Mouse (Mus musculus): ENCODE measurements around the gene Pus7l.
"Not testable (repeated sequence)": the region's sequence is repeated elsewhere in the genome, so short reads cannot be mapped to it uniquely, and the experiment has no call there.

Gene Pus7l

DNA sequence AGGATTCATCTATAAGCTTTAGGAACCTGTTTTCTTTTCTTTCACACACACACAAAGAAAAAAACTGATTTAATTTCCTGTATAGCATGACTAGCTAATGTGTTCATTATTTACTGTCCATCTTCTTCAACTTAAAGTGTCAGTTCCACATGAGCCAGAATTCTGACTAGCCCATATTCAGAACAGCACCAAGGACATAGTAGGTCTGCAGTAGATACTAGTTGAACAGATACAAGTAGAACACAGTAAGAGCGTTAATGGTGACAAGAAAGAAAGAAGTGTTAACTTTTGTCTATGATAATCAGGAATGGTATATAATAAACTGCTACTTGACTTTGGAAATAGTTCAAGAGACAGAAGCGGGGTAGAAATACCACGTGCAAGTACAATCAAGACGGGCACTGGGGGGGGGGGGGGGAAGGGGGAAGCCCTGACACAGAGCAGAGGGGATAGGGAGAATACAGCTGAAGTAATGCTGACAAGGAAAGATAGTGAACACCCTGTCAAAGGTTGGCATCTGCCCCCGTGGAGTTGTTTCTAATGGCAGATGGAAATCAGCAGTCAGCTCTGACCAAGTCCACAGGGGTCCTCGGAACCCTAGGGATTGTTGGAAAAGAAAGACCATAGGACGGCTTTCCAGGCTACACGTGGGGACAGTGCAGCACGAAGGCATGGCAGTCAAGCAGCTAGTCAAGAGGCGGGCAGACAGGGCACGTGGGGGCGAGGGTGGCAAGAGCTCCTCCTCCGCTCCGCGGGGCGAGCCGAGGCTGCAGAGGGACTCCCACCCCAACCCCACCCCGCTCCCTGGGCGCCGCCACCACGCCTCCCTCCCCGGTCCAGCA is 559 bp downstream of the Pus7l start:
- no peak for DNase-seq

DNA sequence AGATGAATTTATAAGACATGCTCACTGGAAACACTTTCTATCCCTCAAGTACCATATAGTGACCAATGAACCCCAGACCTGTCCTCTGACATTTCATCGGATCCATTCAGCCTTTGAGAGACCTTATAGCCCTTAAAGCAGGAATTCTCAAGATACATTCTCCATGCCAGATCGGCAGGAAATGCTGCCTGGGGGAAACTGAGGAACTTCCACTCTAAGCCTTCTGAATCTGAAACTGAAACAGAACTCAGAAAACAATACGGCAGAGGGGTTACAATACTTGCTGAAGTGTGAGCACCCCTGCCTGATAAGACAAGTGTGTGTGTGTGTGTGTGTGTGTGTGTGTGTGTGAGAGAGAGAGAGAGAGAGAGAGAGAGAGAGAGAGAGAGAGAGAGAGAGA is 4.1 kb downstream of the Pus7l start:
- DNase-seq: no peak

DNA sequence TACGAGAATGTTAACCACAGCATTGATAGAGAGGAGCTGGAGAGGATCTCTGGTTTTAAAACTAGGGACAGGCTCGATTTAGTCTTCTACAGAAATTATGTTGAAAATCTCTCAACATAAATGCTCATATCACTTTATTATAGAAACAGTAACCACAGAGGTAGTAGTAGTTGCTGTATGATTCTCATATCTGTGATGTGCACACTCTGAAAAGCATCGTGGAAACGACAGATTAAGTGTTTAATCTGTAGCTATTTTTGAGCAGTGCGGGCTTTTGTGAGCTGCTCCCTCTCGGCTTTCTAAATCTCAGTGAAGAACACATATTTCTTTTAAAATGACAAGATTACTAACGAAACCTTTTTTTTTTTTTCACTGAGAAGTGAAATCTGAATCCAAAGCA is 7.8 kb downstream of the Pus7l start:
- DNase-seq: no peak

DNA sequence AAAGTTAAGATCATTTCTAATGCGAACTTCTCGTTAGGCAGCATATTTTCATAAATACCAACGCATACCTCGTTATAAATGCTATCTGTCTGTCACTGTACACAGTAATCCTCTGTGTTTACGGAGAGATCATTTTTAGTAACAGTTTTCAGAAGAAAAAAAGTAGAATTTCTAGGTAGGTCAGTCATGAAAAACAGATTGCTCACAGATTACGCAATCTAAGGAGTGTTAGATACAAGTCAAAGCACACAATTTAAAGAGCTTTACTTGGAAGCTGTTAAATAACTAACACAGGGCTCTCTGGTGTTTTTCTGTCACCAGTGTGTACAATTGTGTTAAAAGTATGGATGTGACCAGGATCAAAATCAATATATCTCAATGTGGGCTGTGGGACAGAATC is 10.4 kb downstream of the Pus7l start:
- DNase-seq: no peak

DNA sequence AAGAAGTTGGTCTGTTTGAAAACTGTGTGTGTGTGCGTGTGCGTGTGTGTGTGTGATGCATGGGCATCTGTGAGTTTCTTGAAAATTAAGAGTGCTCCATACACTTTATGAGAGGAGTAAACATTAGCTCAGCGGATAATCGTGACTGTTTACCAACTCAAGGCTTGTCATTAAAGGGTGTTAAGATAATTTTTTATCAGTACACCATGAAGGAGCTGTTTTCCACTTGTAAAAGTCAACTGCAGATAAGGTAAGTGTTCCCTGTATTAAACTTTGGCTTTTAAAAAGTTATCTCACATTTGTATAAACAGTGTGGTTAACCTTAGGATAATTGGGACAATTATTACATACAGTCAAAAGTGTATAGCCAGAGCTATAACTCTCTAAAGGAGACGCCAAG is 11.0 kb downstream of the Pus7l start:
- no peak for DNase-seq

DNA sequence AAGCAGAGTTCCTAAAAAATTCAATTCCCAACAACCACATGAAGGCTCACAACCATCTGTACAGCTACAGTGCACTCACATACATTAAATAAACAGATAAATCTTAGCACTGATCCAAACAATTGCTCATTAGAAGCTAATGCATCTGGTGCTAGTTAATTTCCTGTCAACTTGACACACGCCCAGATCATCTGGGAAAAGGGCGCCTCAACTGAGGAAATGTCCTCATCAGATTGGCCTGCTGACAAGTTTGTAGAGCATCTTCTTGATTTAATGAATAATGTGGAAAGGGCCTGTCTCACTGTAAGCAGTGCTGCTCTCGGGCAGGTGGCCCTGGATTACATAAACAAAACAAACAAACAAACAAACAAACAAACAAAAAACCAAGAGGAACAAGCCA is 12.8 kb downstream of the Pus7l start:
- no peak for DNase-seq

DNA sequence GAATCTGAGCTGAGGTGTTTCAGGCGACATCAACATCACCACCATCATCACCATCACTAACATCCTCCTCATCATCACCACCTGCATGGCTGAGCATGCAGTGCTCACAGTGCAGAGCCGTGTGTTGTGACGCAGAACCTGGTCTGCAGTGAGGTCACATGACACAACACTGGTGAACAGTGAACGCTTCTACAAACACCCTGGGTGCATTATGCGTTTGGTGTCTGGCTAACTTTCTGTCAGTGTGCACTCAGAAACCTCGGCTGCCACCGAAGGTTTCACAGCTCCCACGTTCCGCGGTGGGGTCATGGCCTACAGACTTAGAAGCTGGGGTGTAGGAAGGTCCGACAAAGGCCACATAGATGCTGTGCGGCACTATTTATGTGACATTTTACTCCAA is 18.4 kb downstream of the Pus7l start:
- DNase-seq: no peak

DNA sequence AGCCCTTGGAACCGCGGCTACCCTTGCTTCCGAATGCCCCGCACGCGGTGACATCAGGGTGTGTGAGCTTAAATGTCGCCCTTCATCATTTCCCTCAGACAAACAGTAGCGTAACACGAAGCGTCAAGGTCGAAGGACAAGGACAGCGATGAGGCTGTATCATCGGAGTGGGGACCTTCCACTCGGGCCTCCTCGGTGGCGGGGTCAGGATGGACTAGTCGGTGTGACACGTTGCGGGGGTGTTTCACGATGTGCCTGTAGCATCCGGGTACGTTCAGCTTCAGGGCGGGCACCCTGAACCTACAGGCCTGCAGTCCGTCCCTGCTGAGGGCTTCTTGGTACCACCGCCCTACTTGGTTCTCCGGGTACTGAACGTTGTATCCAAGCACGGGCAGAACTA is 20.1 kb downstream of the Pus7l start:
- DNase-seq: no peak

DNA sequence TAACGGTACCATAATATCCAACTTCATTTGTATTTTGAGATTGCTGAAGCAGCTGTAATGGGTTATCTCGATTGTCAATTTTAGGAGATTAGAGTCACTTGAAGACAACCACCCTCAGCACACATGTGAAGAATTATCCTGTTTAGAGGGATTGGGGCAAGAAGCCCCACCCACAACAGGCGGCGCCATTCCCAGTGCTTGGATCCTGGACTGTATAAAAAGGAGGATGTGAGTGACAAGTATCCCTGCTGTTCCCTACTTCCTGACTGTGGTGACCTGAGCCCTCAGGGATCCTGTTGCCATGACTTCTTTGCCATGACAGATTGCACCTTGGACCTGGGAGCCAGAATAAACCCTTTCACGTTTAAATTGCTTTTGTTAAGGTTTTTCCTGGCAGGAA is 22.4 kb downstream of the Pus7l start:
- no peak for DNase-seq

DNA sequence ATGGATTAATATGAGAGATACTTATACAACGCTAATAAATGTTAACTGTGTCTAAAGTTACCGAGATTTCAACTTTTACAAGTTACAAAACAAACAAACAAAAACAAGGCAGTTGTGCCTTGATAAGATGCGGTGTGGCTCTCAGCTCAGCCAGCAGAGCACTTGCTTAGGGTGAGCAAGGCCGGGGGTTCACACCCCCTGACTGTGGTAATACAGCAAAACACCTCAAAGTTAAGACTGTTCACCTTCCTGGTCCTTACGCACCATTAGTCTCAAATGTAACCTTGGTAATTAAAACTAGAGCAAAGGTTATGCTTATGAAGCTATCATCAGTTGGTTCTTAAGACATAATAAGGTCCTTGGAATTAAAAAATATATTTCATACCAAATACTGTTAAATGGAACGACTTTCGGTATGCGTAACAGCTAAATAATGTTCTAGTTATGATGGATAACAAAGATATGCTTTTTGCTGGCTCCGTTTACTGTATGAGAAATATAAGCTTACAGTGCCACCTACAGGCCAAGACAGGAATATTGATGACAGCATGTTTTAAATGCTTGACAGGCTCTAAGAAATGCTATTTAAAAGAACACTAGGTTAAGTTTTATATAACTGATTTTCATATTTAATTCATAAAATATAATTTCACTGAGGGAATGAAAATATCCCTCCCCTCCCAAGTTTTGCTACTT is 23.0 kb downstream of the Pus7l start:
- DNase-seq: no peak

DNA sequence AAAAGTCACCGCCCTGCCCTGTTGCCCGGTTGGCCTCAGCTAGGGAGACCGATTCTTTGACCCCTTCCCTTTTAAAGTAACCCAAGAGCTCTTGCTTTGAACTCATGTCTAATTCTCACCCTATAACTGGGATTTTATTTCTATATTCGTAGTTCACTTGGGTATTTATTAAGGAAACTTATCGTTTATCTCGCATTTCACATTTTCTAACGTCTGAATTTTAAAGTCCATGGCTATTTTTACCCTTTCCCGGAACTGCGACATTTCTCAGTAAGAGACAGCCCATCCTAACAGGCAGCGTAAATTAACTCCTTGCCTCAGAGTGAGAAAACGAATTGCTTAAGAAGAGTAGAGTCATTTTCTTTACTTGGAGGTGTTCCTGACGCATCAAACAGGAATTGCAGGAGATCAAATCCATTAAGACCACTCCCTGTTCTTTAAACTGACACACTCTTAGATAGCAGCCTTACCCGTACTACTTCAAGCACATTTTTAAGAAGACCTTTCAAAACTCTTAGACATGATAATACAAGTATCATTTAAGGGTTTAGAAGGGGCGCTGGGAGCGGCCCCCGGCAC is 25.3 kb downstream of the Pus7l start:
- no peak for DNase-seq

DNA sequence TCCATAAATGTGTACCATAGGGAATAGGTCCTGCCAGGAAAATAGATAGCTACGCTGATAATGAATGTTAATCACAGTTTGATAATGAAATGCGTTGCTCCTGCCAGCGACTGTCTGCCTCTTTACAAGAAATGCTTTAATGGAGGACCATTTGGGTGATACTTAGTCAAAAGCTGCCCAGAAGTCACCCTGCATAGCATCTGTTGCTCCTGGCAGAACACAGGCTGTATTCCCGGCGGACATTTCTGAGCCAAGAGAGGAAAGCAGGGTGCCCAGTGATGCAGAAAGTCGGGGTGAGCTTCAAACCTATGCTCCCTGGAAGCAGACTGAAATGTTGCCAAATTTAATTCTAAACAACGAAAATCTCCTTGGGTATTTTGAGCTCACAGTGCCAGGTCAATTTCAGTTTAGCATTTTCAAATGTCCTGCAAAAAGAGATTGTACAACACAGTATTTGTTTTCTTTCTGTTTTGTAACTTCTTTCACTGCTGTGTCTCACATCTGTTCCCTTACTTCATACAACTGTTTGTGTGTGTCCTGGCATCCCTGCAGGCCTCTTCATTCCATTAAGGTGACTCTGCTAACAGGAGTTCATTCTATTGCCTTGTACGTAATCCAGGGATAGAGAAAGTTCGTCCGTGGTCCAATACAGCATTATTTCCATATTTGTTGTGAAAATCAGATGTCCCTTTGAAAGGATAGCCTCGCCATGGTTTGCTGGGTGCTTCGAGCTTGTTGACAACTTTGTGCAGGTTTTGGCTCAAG is 39.7 kb downstream of the Pus7l start:
- DNase-seq: no peak

DNA sequence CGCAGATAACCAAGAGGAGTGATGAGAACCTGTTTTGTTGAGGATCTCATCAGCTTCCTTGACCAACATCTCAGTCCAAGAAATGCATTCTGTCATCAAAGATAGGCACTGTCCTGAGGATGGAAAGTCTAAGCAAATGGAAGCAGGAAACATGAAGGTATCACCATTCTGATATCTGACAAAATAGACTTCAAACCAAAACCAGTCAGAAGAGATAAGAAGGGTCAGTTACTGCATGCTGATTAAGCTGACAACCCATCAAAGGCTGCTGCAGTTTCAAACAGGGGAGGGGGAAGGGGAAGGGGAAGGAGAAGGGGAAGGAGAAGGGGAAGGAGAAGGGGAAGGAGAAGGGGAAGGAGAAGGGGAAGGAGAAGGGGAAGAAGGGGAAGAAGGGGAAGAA is 44.1 kb downstream of the Pus7l start:
- DNase-seq: no peak

DNA sequence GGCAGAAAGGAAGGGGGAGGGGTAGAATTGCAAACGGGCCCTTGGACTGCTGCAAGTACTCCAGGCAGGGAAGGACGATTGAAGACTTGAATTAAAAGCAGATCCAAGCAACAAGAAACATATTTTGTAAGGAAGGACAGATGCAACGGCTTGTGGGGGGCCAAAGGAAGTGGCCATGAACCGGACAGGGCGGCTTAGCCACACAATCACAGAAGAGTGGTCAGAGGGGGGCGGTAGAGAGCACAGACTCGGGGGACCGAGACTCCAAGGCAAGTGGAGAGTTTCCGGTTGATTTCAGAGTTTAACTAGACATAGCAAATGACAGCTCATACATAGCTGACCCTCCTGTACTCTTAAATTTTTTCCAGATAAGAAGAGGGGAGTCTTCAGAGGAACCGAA is 47.4 kb downstream of the Pus7l start:
- no peak for DNase-seq

DNA sequence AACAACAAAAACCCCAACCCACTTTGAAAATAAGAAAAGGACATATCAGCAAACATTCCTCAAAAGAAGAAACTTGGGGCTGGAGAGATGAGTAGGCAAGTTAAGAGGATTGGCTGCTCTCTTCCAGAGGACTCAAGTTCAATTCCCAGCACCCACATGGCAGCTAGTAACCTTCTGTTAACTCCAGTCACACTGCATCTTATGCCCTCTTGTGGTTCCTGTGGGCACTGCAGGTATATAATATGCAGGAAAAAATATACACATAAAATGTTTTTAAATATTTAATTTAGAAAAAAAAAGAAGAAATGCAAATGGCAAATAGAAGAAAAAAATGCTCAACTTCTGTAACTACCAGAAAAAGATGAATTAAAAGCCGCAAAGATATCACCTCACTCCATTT is 48.9 kb downstream of the Pus7l start:
- no peak for DNase-seq

DNA sequence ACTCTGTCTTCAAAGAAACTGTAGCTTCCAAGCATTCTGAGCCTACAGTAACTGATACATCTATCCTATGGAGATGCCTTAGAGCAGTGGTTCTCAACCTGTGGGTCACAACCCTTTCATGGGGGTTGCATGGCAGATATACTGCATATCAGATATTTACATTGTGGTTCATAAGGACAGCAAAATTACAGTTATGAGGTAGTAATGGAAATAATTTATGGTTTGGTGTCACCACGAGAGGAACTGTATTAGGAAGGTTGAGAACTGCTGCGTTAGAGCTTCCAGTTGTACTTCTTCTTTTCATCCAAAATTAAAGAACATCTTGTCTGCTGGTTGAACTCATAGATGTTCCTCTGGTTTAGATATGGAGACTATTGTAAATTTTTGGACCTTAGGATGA is 53.9 kb downstream of the Pus7l start:
- no peak for DNase-seq

DNA sequence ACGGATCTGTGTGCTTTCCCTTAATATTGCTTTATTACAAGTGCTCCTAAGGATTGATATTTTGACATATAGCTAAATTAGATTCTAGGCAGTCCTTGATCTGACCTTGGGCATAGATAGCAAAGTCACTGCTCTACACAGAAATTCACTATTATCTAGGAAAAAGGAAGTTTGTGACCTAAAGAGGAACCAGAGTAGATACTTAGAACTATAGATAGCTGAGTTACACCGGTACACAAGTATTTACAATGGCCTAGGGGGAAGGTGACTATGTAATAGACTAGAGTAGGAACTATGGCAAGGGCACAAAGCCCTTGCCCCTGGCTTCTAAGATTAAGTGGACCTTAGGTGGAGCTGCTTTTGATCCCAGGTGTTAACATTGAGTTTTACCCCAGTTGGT is 55.3 kb downstream of the Pus7l start:
- DNase-seq: not testable (repeated sequence)

DNA sequence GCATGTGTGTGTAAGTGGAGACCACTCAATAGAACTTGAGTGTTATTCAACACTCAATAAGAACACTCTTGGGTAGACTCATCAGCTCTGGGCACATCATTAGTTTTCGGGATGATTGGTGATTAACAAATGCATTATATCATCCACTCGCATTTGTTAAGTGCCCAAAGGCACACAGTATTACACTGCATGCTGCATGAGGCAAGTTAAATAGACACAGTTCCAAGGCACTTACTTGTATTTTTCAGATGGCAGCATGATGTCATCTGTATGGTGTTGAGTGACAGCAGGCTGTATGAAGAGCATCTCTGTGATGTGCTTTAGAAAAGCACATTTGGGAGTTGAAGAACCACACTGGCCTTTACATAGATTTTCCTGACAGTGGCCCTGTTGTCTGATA is 60.8 kb downstream of the Pus7l start:
- no peak for DNase-seq

DNA sequence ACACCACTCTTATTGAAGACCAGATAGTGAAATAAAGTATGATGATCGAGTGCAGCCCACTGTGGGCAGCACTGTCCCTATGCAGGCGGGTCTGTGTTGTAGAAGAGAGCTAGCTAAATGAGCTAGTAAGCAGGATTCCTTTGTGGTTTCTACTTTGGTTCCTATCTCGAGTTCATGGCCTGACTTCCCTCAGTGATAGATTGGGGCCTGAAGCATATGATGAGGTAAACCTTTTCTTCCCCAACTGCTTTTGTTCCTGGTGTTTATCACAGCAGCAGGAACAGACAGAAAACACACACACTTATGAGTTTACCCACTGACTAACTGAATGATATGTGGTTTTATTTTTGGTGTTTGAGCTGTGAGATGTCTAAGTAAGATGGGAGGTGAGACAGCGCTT is 62.6 kb downstream of the Pus7l start:
- no peak for DNase-seq

DNA sequence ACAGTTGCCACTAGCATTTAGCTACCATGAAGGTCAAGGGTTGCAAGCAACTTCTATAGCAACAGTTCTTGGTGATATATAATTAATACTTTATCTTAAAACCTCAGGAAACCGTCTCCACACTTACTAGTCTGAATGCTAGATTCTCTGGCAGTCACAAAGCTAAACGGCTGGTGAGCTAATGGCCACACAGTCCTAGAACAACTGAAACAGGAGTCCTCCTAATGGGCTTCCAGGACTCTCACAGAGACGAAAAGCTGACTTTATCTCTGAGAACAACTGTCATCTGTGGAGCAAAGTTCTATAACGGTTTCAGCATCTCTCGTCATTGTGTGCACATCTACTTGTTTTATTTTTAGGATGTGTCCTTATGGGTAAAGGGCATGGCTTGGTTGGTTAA is 63.1 kb downstream of the Pus7l start:
- no peak for DNase-seq

DNA sequence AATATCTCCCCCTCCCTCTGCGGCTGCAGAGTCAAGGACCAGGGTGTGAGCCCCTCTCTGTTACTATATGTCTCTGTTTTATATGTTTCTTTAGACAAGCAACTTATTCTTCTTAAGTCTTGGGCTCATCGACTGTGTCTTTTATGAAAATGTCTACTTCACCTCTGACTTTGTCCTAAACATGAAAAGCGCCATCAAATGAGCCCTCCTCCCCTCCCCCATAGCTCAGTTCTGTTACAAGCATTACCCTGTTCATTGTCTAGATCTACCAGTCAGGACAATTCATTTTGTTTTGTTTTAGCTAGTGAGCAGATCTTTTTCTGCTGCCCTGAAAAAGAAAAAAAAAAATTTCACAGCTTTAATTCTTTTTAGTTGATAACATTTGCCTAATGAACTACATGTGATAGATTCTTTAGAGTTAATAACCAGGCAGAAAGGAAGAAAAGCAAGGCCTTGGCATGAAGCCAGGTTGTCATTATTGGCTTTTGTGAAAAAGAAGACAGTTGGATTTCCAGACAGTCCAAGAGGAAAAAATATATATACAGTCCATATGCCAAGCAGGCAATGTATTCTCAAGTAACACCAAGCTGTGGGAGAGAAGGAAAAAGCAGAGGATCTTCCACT is 63.7 kb downstream of the Pus7l start:
- DNase-seq: no peak

DNA sequence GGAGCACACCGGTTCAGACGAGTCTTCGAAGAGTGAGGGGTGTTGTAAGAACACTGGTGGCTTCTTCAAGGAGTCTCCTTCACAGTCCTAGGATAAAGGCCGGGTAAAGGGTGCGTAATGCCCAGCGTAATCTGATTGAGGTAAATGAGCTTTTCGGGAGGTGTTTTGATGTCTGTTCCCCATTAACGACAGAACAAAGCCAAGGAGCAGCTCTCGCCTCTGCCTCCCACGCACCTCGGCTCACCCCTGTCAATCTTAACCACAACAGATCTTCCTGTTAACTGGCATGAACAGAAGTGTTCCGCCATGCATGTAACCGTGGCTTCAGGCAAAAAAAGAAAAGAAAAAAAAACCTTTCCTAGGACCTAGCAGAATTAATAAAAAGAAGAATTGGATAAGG is 64.6 kb downstream of the Pus7l start:
- peak; percentile 63 to 69 for DNase-seq

DNA sequence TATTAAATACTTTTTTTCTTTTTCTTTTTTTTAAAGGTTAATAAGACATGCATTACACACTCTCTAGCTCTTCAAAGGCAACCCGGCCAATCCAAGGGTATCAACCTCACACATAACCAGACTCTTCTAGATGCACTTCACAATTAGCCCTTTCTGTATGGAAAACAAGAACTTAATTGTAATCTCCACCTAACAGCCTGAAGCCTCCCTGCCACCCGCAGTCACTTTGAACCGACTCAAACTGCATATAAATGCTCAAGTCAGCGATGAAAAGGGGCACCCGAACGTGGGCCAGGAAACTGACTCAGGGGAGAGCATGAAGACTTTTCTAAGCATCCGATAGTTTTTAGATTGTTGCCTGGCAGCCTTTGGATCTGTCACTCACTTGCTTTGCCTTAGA is 66.1 kb downstream of the Pus7l start:
- DNase-seq: no peak

All from thymus, postnatal 36 days (tissue).